Mouse (Mus musculus) brain, embryonic 14.5 days (tissue): Measurements from ENCODE around the gene Igfbp1.

Experiments used
- CTCF ChIP-seq: fragments of 200-500 bp; IDR thresholded peaks from 2 replicates; pipeline ENCODE4 v1.5.1; 2012; ENCODE audit warnings: inconsistent platforms, mild to moderate bottlenecking, moderate library complexity, borderline replicate concordance; ENCODE audit not compliant: insufficient read depth, insufficient read length; ENCODE audit errors: extremely low read depth
- POLR2A ChIP-seq: fragments of 200-500 bp; IDR thresholded peaks from 2 replicates; pipeline ENCODE4 v1.6.1; 2012; ENCODE audit warnings: mild to moderate bottlenecking, inconsistent platforms, borderline replicate concordance; ENCODE audit not compliant: poor library complexity, insufficient read depth, insufficient read length, severe bottlenecking; ENCODE audit errors: extremely low read depth

DNA sequence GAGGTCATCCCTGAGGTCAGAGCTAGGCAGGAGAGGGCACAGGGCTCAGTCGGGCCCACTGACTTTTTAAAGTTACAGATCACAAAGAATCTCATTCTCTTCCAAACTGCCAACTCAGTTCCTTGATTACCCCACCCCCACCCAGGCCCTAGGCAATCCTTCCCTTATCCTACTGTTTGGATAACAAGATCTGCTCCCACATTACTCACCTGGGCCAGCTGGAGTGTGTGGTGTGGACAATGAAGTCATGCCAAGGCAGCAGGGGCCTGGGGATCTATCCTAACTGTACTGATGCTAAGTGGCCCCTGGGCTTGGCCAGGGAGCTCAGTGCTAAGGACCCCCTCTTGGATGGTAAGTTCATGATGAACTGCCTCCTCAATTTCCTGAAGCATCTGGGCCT lies 13.2 kb upstream of the Igfbp1 start:
- TF ChIP-seq CTCF (no peak), POLR2A (no peak)
